Comparison of ENCODE assay signal across 16 mouse cellular contexts in the genomic region with DNA sequence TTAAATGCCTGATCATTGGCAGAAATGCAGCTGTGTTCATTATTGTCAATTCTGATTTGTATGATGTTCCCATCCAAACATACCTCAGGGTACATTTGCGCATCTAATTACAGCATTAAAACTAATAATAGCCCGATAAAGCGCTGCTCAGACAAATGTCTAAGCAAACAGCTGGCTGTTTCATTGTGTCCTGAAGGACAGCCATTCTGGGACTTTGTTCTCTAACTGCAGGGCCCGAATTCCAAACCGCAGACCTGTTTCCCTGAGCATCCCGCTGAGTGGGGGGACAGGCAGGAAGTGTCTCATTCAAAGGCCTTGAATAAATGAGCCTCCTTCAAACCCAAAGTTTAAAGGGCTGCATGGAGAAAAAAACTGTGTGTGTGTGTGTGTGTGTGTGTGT. TPM values are rescaled to one million over a fixed set of nuclear protein-coding genes. Genes with fewer than 3 reads are reported as not detected.
DNase-seq lines count a peak whose midpoint lies in the region; ATAC-seq and TF ChIP-seq lines count a peak whose summit lies in the region.
"Had no signal": no experiment of that assay in that cellular context is flagged by ENCODE, and none has a peak within 500 bp of the region (broad histone marks: within the 10 kb centered on the region; RNA-seq: fewer than 3 reads in every experiment).

No protein-coding gene starts in this region.

- H3K4me2 ChIP-seq in midbrain, embryonic 11.5 days, result no peak overlapping the region
- no peak overlapping the region for H3K4me2 ChIP-seq in midbrain, postnatal 0 days (ENCODE audit: low read depth, low read length, poor library complexity, severe bottlenecking)
- no peak overlapping the region; the same call in 1 of the 2 replicates for H3K4me2 ChIP-seq in forebrain, embryonic 12.5 days
- H3K4me2 ChIP-seq: embryonic facial prominence, embryonic 13.5 days had no signal

- H3K27me3 ChIP-seq in midbrain, embryonic 11.5 days (ENCODE audit: control insufficient read depth, insufficient read depth, low read length), result no peaks in the 10 kb centered on the region
- H3K27me3 ChIP-seq in midbrain, postnatal 0 days (ENCODE audit: insufficient read depth, low read length), result no peaks in the 10 kb centered on the region
- H3K27me3 ChIP-seq in forebrain, embryonic 12.5 days, result no peaks in the 10 kb centered on the region
- no peaks in the 10 kb centered on the region for H3K27me3 ChIP-seq in limb, embryonic 10.5 days (ENCODE audit: low read depth, poor library complexity, severe bottlenecking)
- H3K27me3 ChIP-seq: embryonic facial prominence, embryonic 13.5 days had no signal

- 13% methylated on average over 6 of the region's 6 CpGs for WGBS in midbrain, embryonic 11.5 days
- 13% methylated on average over 6 of the region's 6 CpGs for WGBS in midbrain, postnatal 0 days
- WGBS in forebrain, embryonic 12.5 days, result 9% methylated on average over 6 of the region's 6 CpGs
- WGBS in limb, embryonic 10.5 days, result 46% methylated on average over 6 of the region's 6 CpGs

- H3K9ac ChIP-seq in midbrain, embryonic 11.5 days (ENCODE audit: low read length), result no peak overlapping the region
- no peak overlapping the region for H3K9ac ChIP-seq in midbrain, postnatal 0 days (replicated peaks; ENCODE audit: low read length, poor library complexity, severe bottlenecking)
- H3K9ac ChIP-seq in forebrain, embryonic 12.5 days, result no peak overlapping the region
- H3K9ac ChIP-seq: embryonic facial prominence, embryonic 13.5 days had no signal

- peaks cover 15% of the 10 kb centered on the region for H3K4me1 ChIP-seq in midbrain, embryonic 11.5 days (ENCODE audit: control insufficient read depth, insufficient read depth, low read length)
- 0 out of 2 replicates have a peak, but pooled peaks cover 7% of the 10 kb centered on the region for H3K4me1 ChIP-seq in midbrain, postnatal 0 days (ENCODE audit: insufficient read depth, low read length)
- H3K4me1 ChIP-seq in forebrain, embryonic 12.5 days, result peaks cover 18% of the 10 kb centered on the region
- peaks cover 30% of the 10 kb centered on the region for H3K4me1 ChIP-seq in limb, embryonic 10.5 days

- no peak overlapping the region for H3K27ac ChIP-seq in midbrain, embryonic 11.5 days (ENCODE audit: low read depth, low read length)
- H3K27ac ChIP-seq in midbrain, postnatal 0 days (ENCODE audit: low read depth, low read length), result no peak overlapping the region
- peak overlapping the region; percentile 36; the same call in 1 of the 2 replicates for H3K27ac ChIP-seq in forebrain, embryonic 12.5 days
- H3K27ac ChIP-seq in limb, embryonic 10.5 days, result peak overlapping the region; percentile 3; the same call in 1 of the 2 replicates
- H3K27ac ChIP-seq: embryonic facial prominence, embryonic 13.5 days had no signal

- TF ChIP-seq CTCF in midbrain, postnatal 0 days (IDR thresholded peaks at IDR 0.05), result no peak

- DNase-seq in midbrain, embryonic 11.5 days (ENCODE audit: low spot score, missing footprints), result peak; percentile 86
- no peak for DNase-seq in midbrain, postnatal 0 days (ENCODE audit: low spot score)
- DNase-seq in limb, embryonic 10.5 days (ENCODE audit: low spot score), result no peak
- peak; percentile 46 for DNase-seq in retina, postnatal 1 day
- DNase-seq in gastrocnemius, adult 8-10 months (ENCODE audit: low spot score in 2 of 2), result no peak
- no peak for DNase-seq in natural killer cell, adult 2 months (ENCODE audit: low spot score in 2 of 2)
- DNase-seq in ovary, postnatal 10 days (ENCODE audit: low spot score), result no peak
- DNase-seq: adrenal gland, postnatal 25 days; cerebellum, adult 11 months; heart, postnatal 4 days; lung, postnatal 10 days; right cerebral cortex, postnatal 14 days; thymus, postnatal 14 days had no signal

- no peaks in the 10 kb centered on the region for H3K36me3 ChIP-seq in midbrain, embryonic 11.5 days (ENCODE audit: control insufficient read depth, insufficient read depth, low read length)
- H3K36me3 ChIP-seq in midbrain, postnatal 0 days (ENCODE audit: insufficient read depth, low read length), result no peaks in the 10 kb centered on the region
- H3K36me3 ChIP-seq in forebrain, embryonic 12.5 days (replicated peaks), result no peaks in the 10 kb centered on the region
- H3K36me3 ChIP-seq in limb, embryonic 10.5 days, result no peaks in the 10 kb centered on the region
- H3K36me3 ChIP-seq: embryonic facial prominence, embryonic 13.5 days had no signal

- H3K4me3 ChIP-seq in midbrain, embryonic 11.5 days (ENCODE audit: low read depth, low read length), result no peak overlapping the region
- H3K4me3 ChIP-seq in midbrain, postnatal 0 days (ENCODE audit: low read depth, low read length), result no peak overlapping the region
- H3K4me3 ChIP-seq in forebrain, embryonic 12.5 days (replicated peaks), result no peak overlapping the region
- no peak overlapping the region for H3K4me3 ChIP-seq in limb, embryonic 10.5 days
- H3K4me3 ChIP-seq: embryonic facial prominence, embryonic 13.5 days; myocyte had no signal

- ATAC-seq in midbrain, embryonic 11.5 days (ENCODE audit: low FRiP score), result peak; percentile 67
- ATAC-seq in midbrain, postnatal 0 days (ENCODE audit: low FRiP score), result no peak
- ATAC-seq in forebrain, embryonic 12.5 days (ENCODE audit: low FRiP score), result peak; percentile 30; the same call in 1 of the 2 replicates

- no peaks in the 10 kb centered on the region for H3K9me3 ChIP-seq in midbrain, embryonic 11.5 days (ENCODE audit: control insufficient read depth, low read length)
- no peaks in the 10 kb centered on the region for H3K9me3 ChIP-seq in midbrain, postnatal 0 days (ENCODE audit: low read length)
- H3K9me3 ChIP-seq in forebrain, embryonic 12.5 days, result no peaks in the 10 kb centered on the region
- no peaks in the 10 kb centered on the region for H3K9me3 ChIP-seq in limb, embryonic 10.5 days (replicated peaks)
- H3K9me3 ChIP-seq: embryonic facial prominence, embryonic 13.5 days had no signal

RNA-seq across cellular contexts. Expression of a gene that starts 30.1 kb away (rescaled TPM):
- 8.5 and 9.7 TPM in 2 replicates for polyA plus RNA-seq in midbrain, embryonic 11.5 days (2014; fragmentation: Nextera tagmentation; extraction: Ambion mirVana)
- 35.4 and 38.0 TPM in 2 replicates for total RNA-seq in midbrain, postnatal 0 days (2014; rRNA removed)
- polyA plus RNA-seq in midbrain, postnatal 0 days (2015; fragmentation: Nextera tagmentation; extraction: Ambion mirVana), result 14.6 and 16.0 TPM in 2 replicates
- 12.5 and 12.9 TPM in 2 replicates for polyA plus RNA-seq in forebrain, embryonic 12.5 days (2016; fragmentation: Nextera tagmentation; extraction: Ambion mirVana)
- polyA plus RNA-seq in limb, embryonic 10.5 days (2016; fragmentation: Nextera tagmentation; extraction: Ambion mirVana), result 2.0 and 2.8 TPM in 2 replicates
- total RNA-seq in gastrocnemius, adult 8-10 months (2022), result not detected

Comparison
In these comparisons a context has a peak if more than half of its experiments do, and no peak if none do; other contexts are left out.
1. DNase-seq: peak in midbrain, embryonic 11.5 days (single experiment) and retina, postnatal 1 day (single experiment); none in midbrain, postnatal 0 days (single experiment), limb, embryonic 10.5 days (single experiment), gastrocnemius, adult 8-10 months (0 of 2), natural killer cell, adult 2 months (0 of 2) and ovary, postnatal 10 days (single experiment).
2. H3K27ac ChIP-seq: peak in forebrain, embryonic 12.5 days (single experiment) and limb, embryonic 10.5 days (single experiment); none in midbrain, embryonic 11.5 days (single experiment) and midbrain, postnatal 0 days (single experiment).